Mouse (Mus musculus) heart, adult 2 months (tissue): ENCODE measurements around the gene Plch2.

ENCODE experiments used
- CTCF ChIP-seq: fragments of 200-600 bp; IDR thresholded peaks from 2 replicates; pipeline ENCODE4 v1.8.1; 2022; ENCODE audit warnings: antibody characterized with exemption, mild to moderate bottlenecking, moderate library complexity
- EP300 ChIP-seq: fragments of 200-500 bp; IDR thresholded peaks from 2 replicates; pipeline ENCODE4 v1.6.1; 2011; ENCODE audit warnings: low read depth, low read length, control low read depth; ENCODE audit not compliant: insufficient read depth
- POLR2A ChIP-seq: fragments of 200-500 bp; IDR thresholded peaks from 2 replicates; pipeline ENCODE4 v1.6.1; 2011; ENCODE audit warnings: mild to moderate bottlenecking, low read depth, low read length, control low read depth; ENCODE audit not compliant: insufficient read depth

DNA sequence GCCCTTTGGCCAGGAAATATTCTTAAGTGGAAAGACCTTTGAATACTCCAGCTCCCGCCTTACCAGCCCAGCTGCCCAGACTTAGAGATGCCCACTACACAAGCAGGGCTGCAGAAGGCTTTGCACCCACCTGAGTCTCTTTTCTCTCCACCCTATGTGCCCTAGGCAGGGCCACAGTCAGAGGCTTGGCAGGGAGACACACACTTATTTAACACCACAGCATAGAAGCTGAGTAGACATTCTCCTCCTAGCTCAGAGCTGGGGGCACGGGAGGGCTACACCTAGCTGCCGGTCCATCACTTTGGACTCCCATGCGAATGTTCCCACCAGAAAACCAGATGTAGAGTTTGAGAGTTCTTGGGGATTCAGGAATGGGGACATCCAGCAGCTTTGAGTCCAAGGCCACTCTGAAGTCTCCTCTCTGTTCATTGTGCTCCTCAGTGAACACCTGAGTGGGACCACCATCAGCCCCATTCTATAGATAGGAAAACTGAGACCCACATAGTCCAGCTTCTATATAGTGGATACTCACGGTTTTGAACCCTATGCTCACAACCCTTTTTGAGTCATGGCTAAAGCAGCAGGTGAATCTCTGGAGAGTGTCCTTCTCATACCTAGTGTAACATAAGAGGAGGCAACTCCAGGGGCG lies 107.5 kb downstream of the Plch2 start:
- TF ChIP-seq POLR2A (no peak), CTCF (no peak), EP300 (no peak)
